Mouse (Mus musculus) mouse trophoblast stem cell (cell line): ENCODE results near the gene Muc3.
"Not testable (repeated sequence)": the region's sequence is repeated elsewhere in the genome, so short reads cannot be mapped to it uniquely, and the experiment has no call there.

ENCODE experiments used
- in situ Hi-C, 2 experiments: fragments of 300-500 bp; cut with MseI, MboI; formaldehyde crosslinking; loops; 2 replicates in 1 of 2; 3 replicates in 1 of 2; pipeline ENCODE4 v1.15.1; 2025

Muc3 gene

DNA sequence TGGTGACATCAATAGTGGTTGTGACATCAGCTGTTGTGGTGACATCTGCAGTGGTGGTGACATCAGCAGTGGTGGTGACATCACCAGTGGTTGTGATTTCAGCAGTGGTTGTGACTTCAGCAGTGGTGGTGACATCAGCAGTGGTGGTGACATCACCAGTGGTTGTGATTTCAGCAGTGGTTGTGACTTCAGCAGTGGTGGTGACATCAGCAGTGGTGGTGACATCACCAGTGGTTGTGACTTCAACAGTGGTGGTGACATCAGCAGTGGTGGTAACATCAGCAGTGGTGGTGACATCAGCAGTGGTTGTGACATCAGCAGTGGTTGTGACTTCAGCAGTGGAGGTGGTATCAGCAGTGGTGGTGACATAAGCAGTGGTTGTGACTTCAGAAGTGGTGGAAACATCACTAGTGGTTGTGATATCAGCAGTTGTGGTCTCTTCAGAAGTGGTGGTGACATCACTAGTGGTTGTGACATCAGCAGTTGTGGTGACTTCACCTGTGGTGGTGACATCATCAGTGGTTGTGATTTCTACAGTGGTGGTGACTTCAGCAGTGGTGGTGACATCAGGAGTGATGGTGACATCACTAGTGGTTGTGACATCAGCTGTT is at the start of gene Muc3:
Gene Muc3, minus strand, starts transcription at position 51 of the 611 bp plus-strand sequence.
- in situ Hi-C loops: not testable (repeated sequence)

DNA sequence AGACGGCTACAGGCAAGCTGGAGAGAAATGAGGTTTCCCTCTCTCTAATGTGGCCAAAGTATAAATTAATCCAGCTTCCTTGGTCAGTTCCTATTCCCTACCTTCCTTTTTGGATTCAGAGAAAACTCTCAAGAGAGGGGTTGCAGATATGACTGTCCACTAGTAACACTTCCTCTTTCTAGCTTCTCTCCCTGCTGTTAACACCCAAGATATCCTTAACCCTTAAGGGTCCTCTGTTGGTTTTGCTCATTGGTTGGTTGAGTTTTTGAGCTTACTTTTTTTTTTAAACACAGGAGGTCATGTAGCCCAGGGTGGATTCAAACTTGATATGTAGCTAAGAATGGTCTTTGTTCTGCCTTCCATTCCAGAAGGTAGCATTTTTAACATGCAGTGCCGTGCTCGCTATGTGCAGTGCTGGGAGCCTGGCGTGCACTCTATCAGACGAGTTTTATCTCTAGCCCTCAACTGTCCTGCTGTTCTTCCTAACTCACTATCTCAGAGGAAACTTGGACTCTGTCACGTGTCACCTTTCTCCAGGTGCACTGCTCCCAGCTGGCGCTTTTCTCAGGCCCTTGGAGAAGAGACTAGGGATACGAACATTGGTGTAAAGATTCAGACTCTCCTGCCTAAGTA is 45.5 kb upstream of the Muc3 start:
- in situ Hi-C loops: no loop called here

DNA sequence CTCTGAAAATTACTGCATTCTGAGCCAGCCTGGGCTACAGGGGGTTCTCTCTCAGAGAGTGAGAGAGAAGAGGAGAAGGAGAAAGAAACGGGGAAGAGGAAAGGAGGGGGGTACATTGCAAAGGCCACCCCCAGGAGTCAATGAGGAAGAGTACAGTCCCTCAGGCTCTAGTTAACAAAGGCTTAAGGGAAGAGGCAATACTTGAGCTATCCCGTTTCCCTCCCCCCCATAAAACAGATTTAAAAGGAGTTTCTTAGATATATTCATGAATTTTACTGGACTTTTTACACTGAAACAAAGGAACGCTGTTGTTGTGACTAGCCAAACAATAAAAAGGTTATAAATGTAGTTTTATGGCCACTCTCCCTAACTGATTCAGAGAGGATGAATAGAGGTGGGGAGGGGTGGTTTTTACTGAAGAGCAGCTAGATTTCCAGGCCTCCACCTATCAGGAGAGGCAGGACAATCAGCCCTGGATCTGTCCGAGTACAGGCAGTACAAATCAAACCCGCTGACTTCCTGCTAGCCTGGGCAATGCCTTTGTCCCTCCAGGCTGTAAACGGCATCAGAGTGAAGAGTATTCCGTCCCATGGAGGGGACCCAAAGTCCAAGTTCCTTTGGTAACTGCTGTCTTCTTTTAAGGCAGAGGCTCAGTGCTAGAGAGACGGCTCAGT is 44.3 kb upstream of the Muc3 start:
- in situ Hi-C loops: no loop called here

DNA sequence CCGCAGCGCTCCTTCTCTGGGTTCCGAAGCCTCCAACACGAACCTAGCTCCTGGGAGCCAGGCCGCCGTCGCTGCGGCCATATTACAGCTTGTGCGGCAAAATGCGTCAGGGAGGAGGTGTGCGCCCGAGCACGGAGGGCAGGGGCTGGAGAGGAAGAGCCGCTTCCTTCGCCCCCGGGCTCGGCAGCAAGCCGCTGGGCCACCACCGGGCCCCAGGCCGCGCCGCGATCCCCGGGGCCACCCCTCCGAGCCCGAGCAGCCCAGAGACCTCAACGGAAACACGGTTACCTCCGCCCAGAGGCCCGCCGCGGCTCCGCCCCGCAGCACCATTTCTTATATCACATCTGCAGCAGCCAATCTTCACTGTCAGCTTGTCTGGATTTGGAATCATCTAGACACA is 40.2 kb upstream of the Muc3 start:
- in situ Hi-C loops: no loop called here

DNA sequence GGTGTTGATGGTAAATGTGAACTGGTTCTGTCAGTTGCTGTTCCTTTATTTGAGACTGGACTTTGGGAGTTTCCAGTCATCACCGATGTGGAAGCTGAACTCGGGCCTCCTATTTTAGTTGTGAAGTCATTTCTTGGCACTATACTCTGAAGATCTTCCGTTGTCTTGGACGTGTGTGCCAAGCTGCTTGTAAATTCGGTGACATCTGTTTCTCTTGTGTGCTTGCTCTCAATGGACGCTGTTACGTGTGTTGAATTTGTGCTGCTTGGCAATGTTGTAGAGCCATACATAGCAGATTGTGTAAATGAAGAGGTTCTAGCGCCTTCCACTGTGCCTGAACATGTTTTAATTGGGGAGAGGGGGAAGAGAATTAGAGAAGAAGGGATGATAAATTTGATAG is 36.2 kb upstream of the Muc3 start:
- in situ Hi-C loops: no loop called here

DNA sequence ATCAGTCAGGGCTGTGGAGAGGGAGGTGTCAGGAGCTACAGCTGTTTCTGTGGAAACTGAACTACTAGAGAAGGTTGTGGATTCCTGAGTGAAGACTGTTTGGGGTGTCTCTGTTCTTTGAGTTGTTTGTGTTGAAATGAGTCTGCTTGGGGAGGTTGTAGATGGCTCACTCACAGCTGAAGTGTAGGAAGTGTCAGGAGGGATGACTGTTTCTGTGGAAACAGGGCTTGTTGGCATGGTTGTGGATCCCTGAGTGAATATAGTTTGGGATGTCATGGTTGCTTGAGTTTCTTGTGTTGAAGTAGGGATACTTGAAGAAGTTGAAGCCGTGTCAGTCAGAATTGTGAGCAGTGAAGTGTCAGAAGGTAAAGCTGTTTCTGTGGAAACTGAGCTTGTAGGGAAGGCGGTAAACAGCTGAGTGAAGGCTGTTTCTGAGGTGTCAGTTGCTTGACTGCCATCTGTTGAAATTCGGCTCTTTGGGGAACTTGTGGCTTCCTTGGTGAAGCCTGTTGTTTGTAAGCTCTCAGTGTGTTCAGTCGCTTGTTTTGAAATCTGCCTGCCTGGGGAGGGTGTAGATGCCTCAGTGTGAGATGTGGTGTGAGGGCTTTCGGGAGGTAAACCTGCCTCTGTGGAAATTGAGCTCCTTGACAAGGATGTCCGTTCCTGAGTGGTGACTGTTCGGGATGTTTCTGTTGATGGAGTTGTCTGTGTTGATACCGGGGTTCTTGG is 30.7 kb upstream of the Muc3 start:
- in situ Hi-C loops: no loop called here

DNA sequence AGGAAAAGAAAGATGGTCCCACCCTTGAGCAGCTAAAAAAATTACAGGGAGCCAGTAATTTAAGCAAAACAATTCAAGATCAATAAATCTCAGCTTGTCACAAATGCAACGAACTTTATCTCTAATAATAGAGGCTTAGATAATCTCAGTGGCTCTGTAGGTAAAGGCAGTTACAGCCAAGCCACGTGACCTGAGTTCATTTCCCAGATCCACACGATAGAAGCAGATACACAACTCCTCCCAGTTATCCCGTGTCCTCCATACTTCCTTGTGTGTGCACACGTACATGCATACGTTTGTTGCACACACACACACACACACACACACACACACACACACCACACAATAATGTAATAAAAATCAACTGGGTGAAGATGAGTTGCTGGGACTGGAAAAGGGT is 24.8 kb upstream of the Muc3 start:
- in situ Hi-C loops: no loop called here

DNA sequence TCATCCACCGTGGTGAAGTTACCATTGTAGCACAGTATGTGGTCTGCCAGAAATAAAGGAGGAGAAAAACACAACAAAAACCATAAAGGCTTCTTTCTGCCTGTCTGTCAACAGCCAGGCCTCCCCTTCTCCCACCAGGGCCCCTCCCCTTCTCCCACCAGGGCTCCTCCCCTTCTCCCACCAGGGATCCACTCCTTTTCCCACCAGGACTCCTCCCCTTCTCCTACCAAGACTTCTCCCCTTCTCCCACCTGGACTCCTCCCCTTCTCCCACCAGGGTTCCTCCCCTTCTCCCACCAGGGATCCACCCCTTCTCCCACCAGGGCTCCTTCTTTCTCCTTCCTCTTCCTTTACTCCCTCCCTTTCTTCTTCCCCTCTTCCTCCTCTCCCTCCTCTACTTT is 23.5 kb upstream of the Muc3 start:
- in situ Hi-C loops: no loop called here

DNA sequence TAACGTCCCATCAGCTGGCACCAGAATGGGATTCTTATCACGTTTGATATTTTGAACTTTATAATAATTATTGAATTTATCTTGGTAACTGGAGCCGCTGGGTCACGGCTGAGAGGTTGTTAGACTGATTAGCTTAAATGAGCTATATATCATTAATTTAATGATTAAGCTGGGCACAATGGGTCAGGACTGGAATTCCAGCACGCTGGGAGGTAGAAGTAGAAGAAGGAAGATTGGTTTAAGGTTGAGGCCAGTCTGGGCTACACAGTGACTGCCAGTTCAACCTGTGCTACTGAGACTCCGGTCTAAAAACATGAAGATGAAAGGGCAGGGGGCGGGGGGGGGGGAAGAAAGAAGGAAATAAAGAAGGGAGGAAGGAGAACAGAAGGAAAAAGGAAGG is 22.4 kb upstream of the Muc3 start:
- in situ Hi-C loops: no loop called here

DNA sequence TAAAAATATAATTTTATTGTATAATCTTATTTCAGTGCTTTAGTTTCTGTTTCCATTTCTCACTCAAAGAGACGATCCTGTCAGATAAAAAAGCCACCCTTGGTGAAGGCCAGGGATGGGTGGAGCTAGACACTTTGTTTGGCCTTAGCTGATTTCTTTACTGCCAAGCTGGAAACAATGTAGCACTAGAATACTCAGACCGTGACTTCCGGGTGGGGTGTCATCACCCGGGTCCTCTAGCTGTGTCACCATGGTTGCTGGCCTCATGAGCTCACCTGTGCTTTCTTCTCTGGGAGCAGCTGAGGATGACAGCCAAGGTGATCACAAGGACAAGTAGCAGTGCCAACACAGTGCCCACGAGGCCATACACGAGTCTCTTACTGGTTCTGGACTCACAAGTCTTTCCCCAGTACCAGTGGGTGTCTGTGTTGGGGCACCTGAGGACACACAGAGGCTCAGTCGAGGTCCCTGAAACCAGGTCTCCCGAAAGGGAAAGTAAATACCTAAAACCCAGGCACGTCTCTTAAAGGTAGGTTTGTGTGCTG is 21.8 kb upstream of the Muc3 start:
- in situ Hi-C loops: no loop called here

DNA sequence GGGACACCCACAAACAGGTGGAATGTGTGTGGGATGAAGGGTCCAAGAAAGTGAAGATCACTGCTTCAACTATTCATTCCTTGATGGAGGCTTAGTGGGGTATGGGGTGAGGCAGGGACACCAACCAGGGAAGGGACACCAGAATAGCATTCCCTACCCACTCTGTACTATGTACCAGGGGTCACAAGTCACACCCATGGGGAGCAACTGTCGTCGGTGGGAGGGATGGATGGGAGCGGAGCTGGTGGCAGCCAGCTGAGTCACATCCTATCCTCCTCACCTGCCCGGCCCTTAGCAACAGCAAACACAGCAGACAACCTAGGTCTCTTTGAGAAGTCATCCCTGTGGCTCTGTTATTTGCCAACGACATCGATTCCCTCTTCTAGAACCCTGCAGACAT is 18.4 kb upstream of the Muc3 start:
- in situ Hi-C loops: no loop called here

DNA sequence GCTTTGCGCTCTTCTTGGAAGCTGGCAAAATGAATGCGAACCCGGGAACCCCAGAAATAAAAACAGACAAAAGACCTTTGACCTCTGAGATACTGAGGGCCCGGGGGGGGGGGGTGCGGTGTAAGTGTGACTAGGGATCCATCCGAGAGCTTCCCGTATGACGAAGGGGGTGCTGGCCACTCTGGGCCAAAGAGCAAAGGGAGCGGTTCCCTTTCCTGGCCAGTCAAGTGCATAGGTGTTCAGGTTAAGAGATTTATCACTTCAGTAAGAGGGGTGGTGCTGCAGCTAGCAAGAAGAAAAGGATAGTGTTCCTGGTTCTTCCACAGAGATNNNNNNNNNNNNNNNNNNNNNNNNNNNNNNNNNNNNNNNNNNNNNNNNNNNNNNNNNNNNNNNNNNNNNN is 16.9 kb upstream of the Muc3 start:
- in situ Hi-C loops: no loop called here

DNA sequence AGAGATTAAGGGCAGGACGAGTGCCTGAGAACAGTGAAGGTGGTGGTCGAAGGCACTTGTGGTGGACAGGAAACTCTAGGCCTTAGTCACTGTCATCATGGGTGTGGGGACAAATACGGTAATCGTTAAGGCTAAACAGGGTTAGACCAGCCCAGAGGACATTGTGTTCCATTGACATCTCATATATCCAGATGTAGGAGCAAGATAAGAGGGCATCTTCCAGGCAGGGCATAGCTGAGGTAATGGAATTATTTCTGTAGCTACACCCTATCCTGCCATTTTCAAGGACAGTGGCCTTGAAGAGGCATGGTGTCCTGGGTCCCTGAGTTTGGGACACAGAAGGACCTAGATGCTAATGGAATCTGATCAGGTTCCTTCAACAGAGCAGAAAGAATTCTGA is 12.7 kb upstream of the Muc3 start:
- in situ Hi-C loops: no loop called here

DNA sequence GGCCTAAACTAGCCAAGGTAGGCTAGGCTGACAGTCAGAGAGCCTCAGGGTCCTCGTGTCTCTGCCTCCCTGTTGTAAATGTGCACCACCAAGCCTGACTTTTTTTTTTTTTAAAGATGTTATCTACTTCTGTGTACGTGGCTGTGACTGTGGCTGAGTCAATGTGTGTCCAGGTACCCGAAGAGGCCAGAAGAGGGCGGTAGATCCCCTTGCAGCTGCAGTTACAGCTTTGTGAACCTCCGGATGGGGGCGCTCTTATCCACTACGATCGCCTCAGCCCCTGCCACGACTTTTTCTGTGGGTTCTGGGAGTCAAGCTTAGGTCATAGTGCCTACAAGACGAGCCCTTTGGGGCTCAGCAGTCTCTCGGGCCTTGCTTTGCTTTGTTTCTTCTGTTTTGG is 10.3 kb upstream of the Muc3 start:
- in situ Hi-C loops: no loop called here

DNA sequence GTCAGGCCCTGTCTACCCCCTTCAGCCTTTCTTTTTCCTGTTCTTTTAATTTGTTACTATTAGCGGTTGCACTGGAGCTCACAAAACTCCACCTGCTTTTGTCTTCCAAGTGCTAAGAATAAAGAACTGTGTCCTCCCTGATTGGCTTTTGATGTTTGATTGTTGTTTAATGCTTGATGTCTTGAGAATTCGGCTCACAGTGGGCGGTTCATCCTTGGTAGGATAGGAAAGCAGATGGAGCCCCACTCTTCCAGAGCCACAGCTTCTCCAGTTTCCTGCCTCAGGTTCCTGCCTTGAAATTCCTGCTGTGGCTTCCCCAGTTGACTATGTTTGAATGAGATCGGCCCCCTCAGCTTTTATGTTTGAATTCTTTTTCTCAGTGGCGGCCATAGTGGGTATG is 4.2 kb upstream of the Muc3 start:
- in situ Hi-C loops: no loop called here

DNA sequence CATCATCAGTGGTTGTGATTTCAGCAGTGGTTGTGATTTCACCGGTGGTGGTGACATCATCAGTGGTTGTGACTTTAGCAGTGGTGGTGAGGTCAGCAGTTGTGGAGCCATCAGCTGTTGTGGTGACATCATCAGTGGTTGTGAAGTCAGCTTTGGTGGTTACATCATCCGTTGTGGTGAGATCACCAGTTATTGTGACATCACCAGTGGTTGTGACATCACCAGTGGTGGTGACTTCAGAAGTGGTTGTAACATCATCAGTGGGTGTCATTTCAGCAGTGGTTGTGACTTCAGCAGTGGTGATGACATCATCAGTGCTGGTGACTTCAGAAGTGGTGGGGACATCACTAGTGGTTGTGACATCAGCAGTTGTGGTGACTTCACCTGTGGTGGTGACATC is 3.5 kb upstream of the Muc3 start:
- in situ Hi-C loops: no loop called here

DNA sequence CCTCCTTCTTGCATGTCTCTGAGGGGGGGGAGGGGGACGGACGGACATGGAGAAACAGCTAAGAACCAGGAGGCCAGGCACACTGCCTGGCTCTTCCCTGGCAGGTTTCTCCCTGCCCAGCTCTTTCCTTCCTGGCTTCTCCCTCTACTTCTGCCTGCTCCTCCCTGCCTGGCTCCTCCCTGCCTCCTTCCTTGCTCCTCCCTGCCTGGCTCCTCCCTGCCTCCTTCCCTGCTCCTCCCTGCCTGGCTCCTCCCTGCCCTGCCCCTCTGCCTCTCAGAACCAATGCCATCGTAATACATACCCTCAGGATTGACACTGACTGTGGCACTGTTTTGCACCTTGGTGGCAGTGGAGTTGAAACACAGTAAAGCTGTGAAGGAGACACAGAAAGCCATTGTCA is 8.3 kb downstream of the Muc3 start:
- in situ Hi-C loops: no loop called here

DNA sequence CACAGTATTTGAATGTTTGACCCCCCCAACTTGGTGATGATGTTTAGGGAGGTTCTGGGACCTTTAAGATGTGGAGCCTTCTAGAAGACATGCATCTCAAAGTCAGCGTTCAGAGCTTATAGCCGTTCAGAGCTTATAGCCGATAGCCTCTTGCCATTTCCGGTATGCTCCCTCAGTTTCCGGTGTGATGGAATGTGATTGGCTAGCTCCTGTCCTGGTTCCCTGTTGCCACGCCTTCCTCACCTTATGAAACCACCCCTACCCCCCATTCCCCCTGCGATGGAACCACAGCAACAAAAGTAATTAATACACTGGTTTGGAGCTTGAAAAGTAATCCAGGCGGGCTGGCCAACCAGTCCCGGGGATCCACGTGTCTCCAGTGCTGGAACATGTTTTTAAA is 10.1 kb downstream of the Muc3 start:
- in situ Hi-C loops: no loop called here

DNA sequence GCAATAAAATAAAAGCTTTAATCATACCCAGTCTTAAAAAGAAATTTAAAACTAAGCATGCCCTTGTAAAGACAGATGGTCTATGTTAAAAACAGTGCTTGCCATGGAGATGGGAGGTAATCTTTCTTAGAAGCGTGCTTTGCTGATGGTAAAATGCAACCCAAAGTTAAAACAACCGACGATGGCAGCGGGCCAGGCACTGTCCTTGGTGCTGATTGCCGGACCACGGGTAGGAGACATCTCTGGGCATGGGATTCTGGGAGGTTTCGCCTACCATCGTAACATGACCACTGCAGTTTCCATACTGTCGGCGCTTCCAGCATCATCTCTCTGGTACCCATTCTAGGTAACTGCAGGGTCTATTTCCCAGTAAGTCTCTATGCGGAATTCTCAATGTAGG is 14.2 kb downstream of the Muc3 start:
- in situ Hi-C loops: no loop called here

DNA sequence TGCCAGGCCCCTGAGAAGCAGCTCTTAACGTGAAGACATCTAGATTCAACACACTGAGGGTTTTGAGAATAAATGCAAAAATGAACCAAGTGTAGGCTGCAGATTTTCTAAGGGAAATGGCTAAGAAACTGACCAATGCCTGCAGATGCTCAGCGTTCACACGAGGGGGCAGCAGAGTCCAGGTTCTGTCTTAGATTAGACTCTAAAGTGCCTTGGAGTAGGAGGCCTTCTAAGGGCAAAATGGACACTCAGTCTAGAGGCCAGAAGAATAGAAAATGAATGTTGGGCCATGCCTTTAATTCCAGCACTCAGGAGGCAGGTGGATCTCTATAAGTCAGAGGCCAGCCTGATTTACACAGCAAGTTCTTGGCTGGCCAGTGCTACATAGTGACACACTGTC is 17.6 kb downstream of the Muc3 start:
- in situ Hi-C loops: no loop called here

DNA sequence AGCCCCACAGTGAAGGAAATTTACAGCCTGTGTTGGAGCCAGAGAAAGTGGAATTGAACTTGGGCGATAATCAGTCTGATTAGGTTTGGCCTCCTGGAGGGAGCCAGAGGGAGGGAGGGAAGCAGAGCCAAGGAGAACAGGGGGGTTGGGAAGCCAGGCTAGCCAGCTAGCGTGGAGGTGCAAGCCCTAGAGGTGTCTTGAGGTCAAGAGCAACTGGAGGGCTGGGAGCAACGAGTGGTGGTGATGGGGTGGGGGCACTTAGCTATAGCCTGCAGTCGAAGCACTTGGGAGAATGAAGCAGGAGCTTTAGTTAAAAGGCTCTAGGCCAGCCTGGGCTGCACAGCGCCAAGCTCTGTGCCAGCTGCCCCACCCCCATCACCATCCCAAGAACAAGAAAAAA is 19.8 kb downstream of the Muc3 start:
- in situ Hi-C loops: no loop called here

DNA sequence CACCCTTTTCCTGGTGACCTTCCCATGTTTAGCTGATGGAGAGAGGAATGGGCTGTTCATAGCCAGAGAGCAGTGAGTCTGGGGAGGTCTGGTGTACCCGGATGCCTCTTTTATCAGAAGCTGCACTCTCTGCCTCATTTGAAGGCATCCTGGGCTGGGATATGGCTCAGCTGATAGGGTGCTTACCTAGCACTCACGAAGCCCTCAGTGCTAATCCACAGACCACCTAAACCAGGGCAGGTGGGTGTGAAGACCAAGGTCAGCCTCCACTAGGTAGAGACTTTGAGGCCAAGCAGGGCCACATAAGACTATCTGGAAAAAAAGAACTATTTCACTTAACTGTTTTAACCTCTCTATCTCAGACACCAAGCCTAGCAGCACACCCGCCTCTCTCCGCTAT is 25.6 kb downstream of the Muc3 start:
- in situ Hi-C loops: no loop called here
